Mouse (Mus musculus): ENCODE measurements at regions not wholly inside any gene's neighbourhood (a gene's known extent, or its start where the extent isn't known, plus 50 kb on each side); places are given as distances from the start of the nearest gene placed in this dataset.

GRCm38 (mm10) chr13:47700556-47700955, 560.5 kb upstream of the Id4 start:
- no peaks in the 10 kb centered on the region for H3K27me3 ChIP-seq (ENCODE audit: control insufficient read depth, insufficient read depth, insufficient read length)
- no peaks in the 10 kb centered on the region for H3K36me3 ChIP-seq (ENCODE audit: control insufficient read depth, insufficient read depth)
- no peaks in the 10 kb centered on the region for H3K79me2 ChIP-seq (ENCODE audit: control insufficient read depth, insufficient read depth)

GRCm38 (mm10) chr13:47707961-47708609, 552.9 kb upstream of the Id4 start:
- H3K4me3 ChIP-seq (ENCODE audit: insufficient read depth, poor library complexity, severe bottlenecking), result no peak overlapping the region
- H3K79me3 ChIP-seq (ENCODE audit: low read depth), result no peaks in the 10 kb centered on the region
- H3K79me2 ChIP-seq (ENCODE audit: control insufficient read depth, insufficient read depth), result no peaks in the 10 kb centered on the region
- no peak overlapping the region for H3ac ChIP-seq (ENCODE audit: control insufficient read depth, insufficient read length, low read depth)
- no peak for TF ChIP-seq MAX (IDR thresholded peaks at IDR 0.05)
- no peak for TF ChIP-seq USF1 (IDR thresholded peaks at IDR 0.05; ENCODE audit: low read depth)
- TF ChIP-seq FOSL1 (IDR thresholded peaks at IDR 0.05; ENCODE audit: insufficient read depth, low read length, poor library complexity, severe bottlenecking), result no peak
- TF ChIP-seq MYOG (IDR thresholded peaks at IDR 0.05; ENCODE audit: control insufficient read depth, extremely low read depth, insufficient read length), result no peak
- TF ChIP-seq MYOD1 (IDR thresholded peaks at IDR 0.05; ENCODE audit: control insufficient read depth, insufficient read length, low read depth), result no peak
- TF ChIP-seq CEBPB (IDR thresholded peaks at IDR 0.05; ENCODE audit: low read depth), result no peak
- no peak for TF ChIP-seq CTCF (IDR thresholded peaks at IDR 0.05; ENCODE audit: control insufficient read depth, insufficient read depth, insufficient read length)
- no peaks in the 10 kb centered on the region for H3K36me3 ChIP-seq (ENCODE audit: control insufficient read depth, insufficient read depth)
- peaks cover 4% of the 10 kb centered on the region for H3K27me3 ChIP-seq (ENCODE audit: control insufficient read depth, insufficient read depth, insufficient read length)

More at GRCm38 (mm10) chr13:47700556-47700955, 560.5 kb upstream of the Id4 start:
- Histone ChIP-seq H3ac (ENCODE audit: control insufficient read depth, insufficient read length, low read depth) (no peak overlapping the region), H3K4me3 (ENCODE audit: insufficient read depth, poor library complexity, severe bottlenecking) (no peak overlapping the region), H3K79me3 (ENCODE audit: low read depth) (no peaks in the 10 kb centered on the region)
- TF ChIP-seq MYOD1 (IDR thresholded peaks at IDR 0.05; ENCODE audit: control insufficient read depth, insufficient read length, low read depth) (no peak), CEBPB (IDR thresholded peaks at IDR 0.05; ENCODE audit: low read depth) (no peak), USF1 (IDR thresholded peaks at IDR 0.05; ENCODE audit: low read depth) (no peak), MYOG (IDR thresholded peaks at IDR 0.05; ENCODE audit: control insufficient read depth, extremely low read depth, insufficient read length) (no peak), FOSL1 (IDR thresholded peaks at IDR 0.05; ENCODE audit: insufficient read depth, low read length, poor library complexity, severe bottlenecking) (no peak), CTCF (IDR thresholded peaks at IDR 0.05; ENCODE audit: control insufficient read depth, insufficient read depth, insufficient read length) (no peak), MAX (IDR thresholded peaks at IDR 0.05) (no peak)

GRCm38 (mm10) chr13:47709323-47709722, 551.7 kb upstream of the Id4 start:
- TF ChIP-seq MYOD1 (IDR thresholded peaks at IDR 0.05; ENCODE audit: control insufficient read depth, insufficient read length, low read depth) (no peak), MAX (IDR thresholded peaks at IDR 0.05) (no peak), CEBPB (IDR thresholded peaks at IDR 0.05; ENCODE audit: low read depth) (no peak), CTCF (IDR thresholded peaks at IDR 0.05; ENCODE audit: control insufficient read depth, insufficient read depth, insufficient read length) (no peak), FOSL1 (IDR thresholded peaks at IDR 0.05; ENCODE audit: insufficient read depth, low read length, poor library complexity, severe bottlenecking) (no peak), USF1 (IDR thresholded peaks at IDR 0.05; ENCODE audit: low read depth) (no peak), MYOG (IDR thresholded peaks at IDR 0.05; ENCODE audit: control insufficient read depth, extremely low read depth, insufficient read length) (no peak)
- no peaks in the 10 kb centered on the region for H3K79me3 ChIP-seq (ENCODE audit: low read depth)
- no peaks in the 10 kb centered on the region for H3K79me2 ChIP-seq (ENCODE audit: control insufficient read depth, insufficient read depth)
- no peak overlapping the region for H3K4me3 ChIP-seq (ENCODE audit: insufficient read depth, poor library complexity, severe bottlenecking)
- H3K36me3 ChIP-seq (ENCODE audit: control insufficient read depth, insufficient read depth), result no peaks in the 10 kb centered on the region
- no peak overlapping the region for H3ac ChIP-seq (ENCODE audit: control insufficient read depth, insufficient read length, low read depth)
- H3K27me3 ChIP-seq (ENCODE audit: control insufficient read depth, insufficient read depth, insufficient read length), result peaks cover 4% of the 10 kb centered on the region

- Histone ChIP-seq H3K4me3 (ENCODE audit: insufficient read depth, poor library complexity, severe bottlenecking) (no peak overlapping the region), H3K79me2 (ENCODE audit: control insufficient read depth, insufficient read depth) (no peaks in the 10 kb centered on the region), H3ac (ENCODE audit: control insufficient read depth, insufficient read length, low read depth) (no peak overlapping the region), H3K27me3 (ENCODE audit: control insufficient read depth, insufficient read depth, insufficient read length) (no peaks in the 10 kb centered on the region), H3K36me3 (ENCODE audit: control insufficient read depth, insufficient read depth) (no peaks in the 10 kb centered on the region), H3K79me3 (ENCODE audit: low read depth) (no peaks in the 10 kb centered on the region)
- no peak for TF ChIP-seq USF1 (IDR thresholded peaks at IDR 0.05; ENCODE audit: low read depth)
- TF ChIP-seq FOSL1 (IDR thresholded peaks at IDR 0.05; ENCODE audit: insufficient read depth, low read length, poor library complexity, severe bottlenecking), result no peak
- TF ChIP-seq CTCF (IDR thresholded peaks at IDR 0.05; ENCODE audit: control insufficient read depth, insufficient read depth, insufficient read length), result no peak
- no peak for TF ChIP-seq CEBPB (IDR thresholded peaks at IDR 0.05; ENCODE audit: low read depth)
- TF ChIP-seq MAX (IDR thresholded peaks at IDR 0.05), result no peak
- TF ChIP-seq MYOD1 (IDR thresholded peaks at IDR 0.05; ENCODE audit: control insufficient read depth, insufficient read length, low read depth), result no peak
- TF ChIP-seq MYOG (IDR thresholded peaks at IDR 0.05; ENCODE audit: control insufficient read depth, extremely low read depth, insufficient read length), result no peak
Observed at GRCm38 (mm10) chr13:47712507-47712906, 548.5 kb upstream of the Id4 start.

- no peak overlapping the region for H3ac ChIP-seq (ENCODE audit: control insufficient read depth, insufficient read length, low read depth)
Observed at GRCm38 (mm10) chr13:47716265-47716664, 544.8 kb upstream of the Id4 start.

More at GRCm38 (mm10) chr13:47716265-47716664, 544.8 kb upstream of the Id4 start:
- Histone ChIP-seq H3K79me2 (ENCODE audit: control insufficient read depth, insufficient read depth) (no peaks in the 10 kb centered on the region), H3K27me3 (ENCODE audit: control insufficient read depth, insufficient read depth, insufficient read length) (no peaks in the 10 kb centered on the region), H3K36me3 (ENCODE audit: control insufficient read depth, insufficient read depth) (no peaks in the 10 kb centered on the region), H3K4me3 (ENCODE audit: insufficient read depth, poor library complexity, severe bottlenecking) (no peak overlapping the region), H3K79me3 (ENCODE audit: low read depth) (no peaks in the 10 kb centered on the region)
- TF ChIP-seq CEBPB (IDR thresholded peaks at IDR 0.05; ENCODE audit: low read depth) (no peak), MYOD1 (IDR thresholded peaks at IDR 0.05; ENCODE audit: control insufficient read depth, insufficient read length, low read depth) (no peak), CTCF (IDR thresholded peaks at IDR 0.05; ENCODE audit: control insufficient read depth, insufficient read depth, insufficient read length) (no peak), USF1 (IDR thresholded peaks at IDR 0.05; ENCODE audit: low read depth) (no peak), MAX (IDR thresholded peaks at IDR 0.05) (no peak), MYOG (IDR thresholded peaks at IDR 0.05; ENCODE audit: control insufficient read depth, extremely low read depth, insufficient read length) (no peak), FOSL1 (IDR thresholded peaks at IDR 0.05; ENCODE audit: insufficient read depth, low read length, poor library complexity, severe bottlenecking) (no peak)

All from C2C12 (cell line).